Mouse (Mus musculus): Measurements from ENCODE around the gene Il12rb1. TPM values are rescaled to one million over a fixed set of nuclear protein-coding genes. Genes with fewer than 3 reads are reported as not detected.

The Il12rb1 gene
- polyA plus RNA-seq, 1 experiment from 2014 or later: 0.16 TPM

- Histone ChIP-seq H3K4me3 (ENCODE audit: low read depth, low read length) (no peak overlapping the region), H3K36me3 (ENCODE audit: insufficient read depth, low read length) (peaks cover 6% of the 10 kb centered on the region; the same call in 1 of the 2 replicates), H3K4me1 (ENCODE audit: insufficient read depth, low read depth, low read length) (no peaks in the 10 kb centered on the region; the same call in 1 of the 2 replicates), H3K27ac (ENCODE audit: low read length) (no peak overlapping the region), H3K4me2 (replicated peaks; ENCODE audit: low read depth, low read length) (no peak overlapping the region), H3K9ac (replicated peaks; ENCODE audit: low read depth) (no peak overlapping the region), H3K9me3 (ENCODE audit: low read length) (no peaks in the 10 kb centered on the region), H3K27me3 (replicated peaks; ENCODE audit: insufficient read depth, low read length) (no peaks in the 10 kb centered on the region)
- WGBS: 84% methylated on average over 31 of the region's 32 CpGs
- TF ChIP-seq CTCF (IDR thresholded peaks at IDR 0.05) (no peak), EP300 (IDR thresholded peaks at IDR 0.05) (no peak)
- no peak for DNase-seq (ENCODE audit: low spot score)
- no peak for ATAC-seq
Measured at GRCm38 (mm10) chr8:70768231-70768776, 39.9 kb upstream of the Il12rb1 start.

DNA sequence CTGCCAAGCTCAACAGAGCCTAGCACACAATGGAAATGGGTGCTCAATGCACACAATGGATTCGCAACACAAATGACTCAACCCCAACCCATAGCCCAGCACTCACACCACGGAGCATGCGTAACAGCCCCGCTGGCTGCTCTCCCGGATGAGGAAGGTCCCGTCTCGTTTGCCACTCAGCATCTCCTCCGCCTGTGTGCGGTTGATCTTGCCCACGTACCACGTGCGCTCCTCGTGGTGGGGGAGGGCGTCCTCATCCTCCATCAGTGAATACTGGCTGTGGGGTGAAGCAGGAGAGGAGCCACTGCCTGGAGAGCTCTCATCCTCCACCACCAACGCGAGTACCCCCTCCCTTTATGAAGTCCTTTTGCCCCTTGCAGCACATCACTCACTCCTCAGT, 39.3 kb upstream of the Il12rb1 start:
- H3K4me1 ChIP-seq (ENCODE audit: insufficient read depth, low read depth, low read length): no peaks in the 10 kb centered on the region; the same call in 1 of the 2 replicates
- WGBS: 77% methylated on average over 16 of the region's 16 CpGs
- peaks cover 6% of the 10 kb centered on the region; the same call in 1 of the 2 replicates for H3K36me3 ChIP-seq (ENCODE audit: insufficient read depth, low read length)
- ATAC-seq (no peak), DNase-seq (ENCODE audit: low spot score) (no peak)
- no peak overlapping the region for H3K27ac ChIP-seq (ENCODE audit: low read length)
- no peak overlapping the region for H3K4me3 ChIP-seq (ENCODE audit: low read depth, low read length)
- H3K9ac ChIP-seq (replicated peaks; ENCODE audit: low read depth): no peak overlapping the region
- no peaks in the 10 kb centered on the region for H3K27me3 ChIP-seq (replicated peaks; ENCODE audit: insufficient read depth, low read length)
- H3K4me2 ChIP-seq (replicated peaks; ENCODE audit: low read depth, low read length): no peak overlapping the region
- H3K9me3 ChIP-seq (ENCODE audit: low read length): no peaks in the 10 kb centered on the region
- no peak for TF ChIP-seq EP300 (IDR thresholded peaks at IDR 0.05)
- no peak for TF ChIP-seq CTCF (IDR thresholded peaks at IDR 0.05)

- WGBS: 6% methylated on average over 26 of the region's 26 CpGs
Measured at GRCm38 (mm10) chr8:70769359-70769758, 38.9 kb upstream of the Il12rb1 start.

GRCm38 (mm10) chr8:70769858-70770257, 38.4 kb upstream of the Il12rb1 start:
- 70% methylated on average over 12 of the region's 12 CpGs for WGBS
- no peak for ATAC-seq
- no peak overlapping the region for H3K4me2 ChIP-seq (replicated peaks; ENCODE audit: low read depth, low read length)
- no peaks in the 10 kb centered on the region for H3K9me3 ChIP-seq (ENCODE audit: low read length)
- no peaks in the 10 kb centered on the region for H3K27me3 ChIP-seq (replicated peaks; ENCODE audit: insufficient read depth, low read length)
- H3K4me1 ChIP-seq (ENCODE audit: insufficient read depth, low read depth, low read length): no peaks in the 10 kb centered on the region; the same call in 1 of the 2 replicates
- H3K9ac ChIP-seq (replicated peaks; ENCODE audit: low read depth): no peak overlapping the region
- no peak overlapping the region for H3K4me3 ChIP-seq (ENCODE audit: low read depth, low read length)
- H3K36me3 ChIP-seq (ENCODE audit: insufficient read depth, low read length): peaks cover 6% of the 10 kb centered on the region; the same call in 1 of the 2 replicates
- TF ChIP-seq EP300 (IDR thresholded peaks at IDR 0.05) (no peak), CTCF (IDR thresholded peaks at IDR 0.05) (no peak)
- no peak for DNase-seq (ENCODE audit: low spot score)
- H3K27ac ChIP-seq (ENCODE audit: low read length): no peak overlapping the region

More at GRCm38 (mm10) chr8:70769359-70769758, 38.9 kb upstream of the Il12rb1 start:
- H3K36me3 ChIP-seq (ENCODE audit: insufficient read depth, low read length): peaks cover 6% of the 10 kb centered on the region; the same call in 1 of the 2 replicates
- no peaks in the 10 kb centered on the region; the same call in 1 of the 2 replicates for H3K4me1 ChIP-seq (ENCODE audit: insufficient read depth, low read depth, low read length)
- H3K4me2 ChIP-seq (replicated peaks; ENCODE audit: low read depth, low read length): no peak overlapping the region
- DNase-seq (ENCODE audit: low spot score) (peak; percentile 95), ATAC-seq (peak; percentile 63)
- H3K27me3 ChIP-seq (replicated peaks; ENCODE audit: insufficient read depth, low read length): no peaks in the 10 kb centered on the region
- H3K4me3 ChIP-seq (ENCODE audit: low read depth, low read length): no peak overlapping the region
- H3K9me3 ChIP-seq (ENCODE audit: low read length): no peaks in the 10 kb centered on the region
- H3K27ac ChIP-seq (ENCODE audit: low read length): no peak overlapping the region
- H3K9ac ChIP-seq (replicated peaks; ENCODE audit: low read depth): no peak overlapping the region
- TF ChIP-seq CTCF (IDR thresholded peaks at IDR 0.05): peak; percentile 100
- no peak for TF ChIP-seq EP300 (IDR thresholded peaks at IDR 0.05)

- ATAC-seq: no peak
- Histone ChIP-seq H3K9me3 (ENCODE audit: low read length) (no peaks in the 10 kb centered on the region), H3K4me3 (ENCODE audit: low read depth, low read length) (no peak overlapping the region), H3K27ac (ENCODE audit: low read length) (no peak overlapping the region), H3K9ac (replicated peaks; ENCODE audit: low read depth) (no peak overlapping the region), H3K36me3 (ENCODE audit: insufficient read depth, low read length) (peaks cover 6% of the 10 kb centered on the region; the same call in 1 of the 2 replicates), H3K27me3 (replicated peaks; ENCODE audit: insufficient read depth, low read length) (no peaks in the 10 kb centered on the region), H3K4me2 (replicated peaks; ENCODE audit: low read depth, low read length) (no peak overlapping the region), H3K4me1 (ENCODE audit: insufficient read depth, low read depth, low read length) (peaks cover 5% of the 10 kb centered on the region; the same call in 1 of the 2 replicates)
- TF ChIP-seq EP300 (IDR thresholded peaks at IDR 0.05): no peak
- no peak for TF ChIP-seq CTCF (IDR thresholded peaks at IDR 0.05)
- WGBS: 92% methylated on average over 13 of the region's 13 CpGs
- no peak for DNase-seq (ENCODE audit: low spot score)
Measured at GRCm38 (mm10) chr8:70770748-70771147, 37.5 kb upstream of the Il12rb1 start.

DNA sequence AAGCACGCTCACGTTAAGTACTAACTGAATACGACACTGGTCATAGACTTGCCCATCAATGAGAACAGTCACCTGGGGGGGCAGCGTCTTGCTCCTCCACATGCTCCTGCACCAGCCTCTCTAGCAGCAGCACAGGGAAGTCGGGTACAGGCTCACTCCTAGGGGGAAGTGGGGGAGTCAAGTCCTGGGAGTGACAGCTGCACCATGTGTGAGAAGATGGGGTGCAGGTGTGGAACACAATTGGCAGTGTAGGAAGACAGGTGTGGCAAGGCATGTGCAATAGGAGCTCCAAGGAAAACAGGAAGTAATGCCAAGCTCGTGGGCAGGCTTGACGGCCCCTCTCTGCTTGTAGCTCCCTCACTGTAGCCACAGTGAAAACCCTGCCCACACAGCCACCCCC, 37.0 kb upstream of the Il12rb1 start:
- Histone ChIP-seq H3K4me2 (replicated peaks; ENCODE audit: low read depth, low read length) (no peak overlapping the region), H3K4me3 (ENCODE audit: low read depth, low read length) (no peak overlapping the region), H3K9ac (replicated peaks; ENCODE audit: low read depth) (no peak overlapping the region), H3K36me3 (ENCODE audit: insufficient read depth, low read length) (peaks cover 6% of the 10 kb centered on the region; the same call in 1 of the 2 replicates), H3K27me3 (replicated peaks; ENCODE audit: insufficient read depth, low read length) (no peaks in the 10 kb centered on the region), H3K27ac (ENCODE audit: low read length) (no peak overlapping the region), H3K9me3 (ENCODE audit: low read length) (no peaks in the 10 kb centered on the region), H3K4me1 (ENCODE audit: insufficient read depth, low read depth, low read length) (peaks cover 10% of the 10 kb centered on the region; the same call in 1 of the 2 replicates)
- no peak for TF ChIP-seq CTCF (IDR thresholded peaks at IDR 0.05)
- no peak for TF ChIP-seq EP300 (IDR thresholded peaks at IDR 0.05)
- no peak for ATAC-seq
- no peak for DNase-seq (ENCODE audit: low spot score)
- WGBS: 82% methylated on average over 7 of the region's 7 CpGs

Data from lung, postnatal 0 days (tissue).